Mouse (Mus musculus): ENCODE data around the gene Phf21a. TPM values are rescaled to one million over a fixed set of nuclear protein-coding genes. Genes with fewer than 3 reads are reported as not detected.

Gene Phf21a
- total RNA-seq, 2 experiments from 2014 or later = 97.9 to 104 TPM

DNA sequence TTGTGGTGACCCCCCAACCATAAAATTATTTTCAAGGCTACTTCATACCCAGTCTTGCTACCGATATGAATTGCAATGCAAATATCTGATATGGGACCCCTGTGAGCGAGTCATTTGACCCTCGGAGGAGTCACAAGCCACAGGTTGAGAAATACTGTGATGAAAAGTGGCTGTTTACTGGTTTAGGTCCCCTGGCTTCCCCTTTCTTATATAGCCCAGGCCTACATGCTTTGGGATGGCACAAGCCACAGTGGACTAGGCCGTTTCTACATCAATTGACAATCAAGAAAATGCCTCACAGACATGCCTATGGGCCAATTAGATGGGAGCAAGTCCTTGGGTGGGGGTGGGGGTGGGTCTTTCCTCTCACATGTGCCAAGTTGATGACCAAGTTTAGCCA lies 80.3 kb downstream of the Phf21a start:
- DNase-seq (ENCODE audit: extremely low spot score in 1 of 2, low spot score in 1 of 2) = no peak

DNA sequence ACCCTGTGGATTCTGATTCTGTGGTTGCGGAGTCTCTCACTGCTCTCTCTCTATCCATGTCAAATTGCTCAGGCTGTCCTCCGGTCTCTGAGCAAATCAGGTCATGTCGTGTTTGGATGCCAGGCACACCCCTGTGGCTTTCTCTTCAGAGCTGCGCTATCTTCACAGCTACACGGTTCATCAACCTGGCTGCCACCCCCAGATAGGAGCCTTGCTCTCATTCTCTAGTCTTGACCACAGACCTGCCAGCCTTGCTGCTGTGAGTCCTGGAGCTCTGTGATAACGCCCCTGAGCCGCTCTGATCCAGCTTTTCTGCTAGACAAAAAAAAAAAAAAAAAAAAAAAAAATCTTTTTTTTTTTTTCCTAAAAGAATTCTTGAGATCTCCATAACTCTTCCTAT lies 81.3 kb downstream of the Phf21a start:
- DNase-seq (ENCODE audit: extremely low spot score in 1 of 2, low spot score in 1 of 2) = no peak

DNA sequence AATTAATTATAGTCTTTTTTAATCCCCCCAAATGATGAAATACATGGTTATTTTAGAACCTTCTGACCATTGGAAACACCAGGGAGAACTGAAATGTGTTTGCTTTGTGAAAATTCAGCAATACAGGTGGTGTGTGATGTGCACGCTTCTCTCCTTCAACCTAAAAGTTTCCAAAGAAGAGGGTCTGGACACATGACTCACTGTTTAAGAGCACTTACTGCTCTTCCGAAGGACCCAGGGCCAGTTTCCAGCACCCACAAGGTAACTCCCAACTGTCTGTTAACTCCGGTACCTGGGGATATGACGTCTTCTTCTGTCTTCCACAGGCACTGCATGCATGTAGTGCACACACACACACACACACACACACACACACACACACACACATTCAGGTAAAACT lies 82.1 kb downstream of the Phf21a start:
- no peak for DNase-seq (ENCODE audit: extremely low spot score in 1 of 2, low spot score in 1 of 2)

DNA sequence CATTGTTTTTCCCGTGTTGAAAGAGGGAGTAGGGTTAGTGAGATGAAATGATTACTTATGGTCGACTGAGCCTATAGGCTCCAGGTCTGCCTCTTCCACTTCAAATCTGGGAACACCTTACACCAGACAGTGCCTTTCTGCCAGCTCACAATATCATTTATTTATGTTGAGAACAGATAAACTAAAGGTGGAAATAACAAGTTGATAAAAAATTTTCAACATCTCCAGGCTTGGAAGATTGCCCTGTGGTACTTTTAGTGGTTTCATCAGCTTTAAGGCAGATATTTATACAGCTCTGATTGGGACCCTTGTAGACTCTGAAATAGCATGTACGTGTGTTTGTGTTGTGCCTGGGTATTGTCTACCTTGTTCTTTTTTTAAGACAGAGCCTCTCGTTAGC lies 83.4 kb downstream of the Phf21a start:
- DNase-seq (ENCODE audit: extremely low spot score in 1 of 2, low spot score in 1 of 2) = no peak

- DNase-seq (ENCODE audit: extremely low spot score in 1 of 2, low spot score in 1 of 2) = no peak
Observed at GRCm38 (mm10) chr2:92182146-92182756, 89.3 kb downstream of the Phf21a start.

DNA sequence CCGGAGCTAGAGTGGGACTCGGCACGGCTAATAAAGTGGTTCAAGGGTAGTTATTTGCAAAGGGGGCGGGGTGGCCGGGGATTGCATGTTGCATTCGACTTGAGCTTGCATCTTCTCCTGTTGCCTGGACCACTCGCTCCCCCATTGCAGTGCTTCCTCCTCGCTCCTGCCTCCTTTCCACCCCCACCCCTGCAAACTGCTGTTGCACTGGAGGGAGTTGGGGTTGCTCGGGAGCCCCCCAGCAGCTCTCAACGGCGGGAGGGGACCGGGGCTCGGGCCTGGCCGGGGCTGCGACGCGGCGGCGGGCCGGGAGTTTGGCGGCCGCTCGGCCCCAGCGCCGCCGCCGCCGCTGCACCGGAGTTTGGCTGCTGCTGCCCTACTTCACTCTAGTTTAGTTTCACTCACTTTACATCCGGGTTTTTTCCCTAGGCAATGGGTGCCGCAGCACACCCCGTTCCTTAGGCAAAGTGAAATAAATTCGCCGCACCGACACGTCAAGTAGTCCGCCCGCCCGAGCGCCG lies 90.1 kb downstream of the Phf21a start:
- DNase-seq (ENCODE audit: extremely low spot score in 1 of 2, low spot score in 1 of 2) = peak; percentile 58 to 74

DNA sequence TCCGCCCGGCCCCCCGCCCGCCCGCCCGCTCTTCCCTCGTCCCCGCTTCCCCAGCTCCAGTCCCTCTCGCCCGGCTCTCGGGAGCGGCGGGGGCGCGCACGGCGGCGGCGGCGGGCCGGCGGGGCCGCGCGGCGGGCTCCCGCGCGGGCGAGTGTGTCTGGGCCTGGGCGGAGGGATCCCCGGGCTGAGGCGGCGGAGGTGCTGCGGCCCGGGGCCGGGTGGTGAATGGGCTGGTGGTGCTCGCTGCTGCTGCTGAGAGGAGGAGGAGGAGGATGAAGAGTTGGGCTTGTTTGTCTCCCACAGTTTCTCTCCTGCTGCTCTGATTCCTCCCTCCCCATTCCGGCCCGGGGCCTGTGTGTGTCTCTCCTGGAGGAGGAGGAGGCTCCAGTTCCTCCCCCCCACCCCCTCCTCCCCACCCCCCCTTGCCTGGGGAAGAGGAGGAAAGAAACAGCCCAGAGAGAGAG lies 90.7 kb downstream of the Phf21a start:
- peak; percentile 85 to 92 for DNase-seq (ENCODE audit: extremely low spot score in 1 of 2, low spot score in 1 of 2)

- peak; percentile 33 to 42 for DNase-seq (ENCODE audit: extremely low spot score in 1 of 2, low spot score in 1 of 2)
Observed at GRCm38 (mm10) chr2:92184077-92184921, 91.4 kb downstream of the Phf21a start.

GRCm38 (mm10) chr2:92185062-92185765 lies 92.3 kb downstream of the Phf21a start:
- peak in 1 of 2 experiments; percentile 29 for DNase-seq (ENCODE audit: extremely low spot score in 1 of 2, low spot score in 1 of 2)

DNA sequence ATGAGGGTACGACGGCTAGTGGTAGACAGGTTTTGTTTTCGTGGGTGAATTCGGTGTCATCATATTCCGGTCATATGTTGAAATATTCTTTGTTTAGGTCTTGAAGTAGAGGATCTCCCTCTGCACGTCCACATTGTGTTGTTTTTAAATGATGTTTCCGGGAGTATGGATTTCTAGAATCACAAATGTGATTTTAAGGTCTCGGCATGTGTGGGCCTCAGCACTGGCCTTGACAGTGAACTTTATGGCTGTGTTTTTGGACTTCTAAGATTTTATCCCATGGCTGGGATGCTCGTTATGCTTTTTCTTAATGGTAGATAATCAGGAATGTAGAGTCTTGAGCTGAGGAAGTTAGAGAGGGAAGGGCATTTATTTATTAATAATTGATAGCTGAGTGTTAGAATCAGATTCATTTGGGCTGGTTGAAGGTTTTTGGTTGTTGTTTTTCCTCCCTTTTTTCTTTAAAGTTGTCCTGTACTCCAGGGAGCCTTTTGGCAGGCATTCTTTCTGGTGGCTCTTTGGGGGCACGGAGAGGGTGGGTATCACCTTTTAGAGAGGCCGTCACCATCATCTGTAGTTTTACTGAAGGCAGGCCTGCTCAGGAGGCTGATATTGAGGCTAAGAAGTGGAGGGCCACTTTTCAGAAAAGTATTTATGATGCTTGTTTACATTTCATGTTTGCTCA lies 93.0 kb downstream of the Phf21a start:
- no peak for DNase-seq (ENCODE audit: extremely low spot score in 1 of 2, low spot score in 1 of 2)

- DNase-seq (ENCODE audit: extremely low spot score in 1 of 2, low spot score in 1 of 2) = no peak
Observed at GRCm38 (mm10) chr2:92187061-92187460, 94.1 kb downstream of the Phf21a start.

- no peak for DNase-seq (ENCODE audit: extremely low spot score in 1 of 2, low spot score in 1 of 2)
Observed at GRCm38 (mm10) chr2:92188744-92189143, 95.8 kb downstream of the Phf21a start.

GRCm38 (mm10) chr2:92190960-92191359 lies 98.0 kb downstream of the Phf21a start:
- no peak for DNase-seq (ENCODE audit: extremely low spot score in 1 of 2, low spot score in 1 of 2)

DNA sequence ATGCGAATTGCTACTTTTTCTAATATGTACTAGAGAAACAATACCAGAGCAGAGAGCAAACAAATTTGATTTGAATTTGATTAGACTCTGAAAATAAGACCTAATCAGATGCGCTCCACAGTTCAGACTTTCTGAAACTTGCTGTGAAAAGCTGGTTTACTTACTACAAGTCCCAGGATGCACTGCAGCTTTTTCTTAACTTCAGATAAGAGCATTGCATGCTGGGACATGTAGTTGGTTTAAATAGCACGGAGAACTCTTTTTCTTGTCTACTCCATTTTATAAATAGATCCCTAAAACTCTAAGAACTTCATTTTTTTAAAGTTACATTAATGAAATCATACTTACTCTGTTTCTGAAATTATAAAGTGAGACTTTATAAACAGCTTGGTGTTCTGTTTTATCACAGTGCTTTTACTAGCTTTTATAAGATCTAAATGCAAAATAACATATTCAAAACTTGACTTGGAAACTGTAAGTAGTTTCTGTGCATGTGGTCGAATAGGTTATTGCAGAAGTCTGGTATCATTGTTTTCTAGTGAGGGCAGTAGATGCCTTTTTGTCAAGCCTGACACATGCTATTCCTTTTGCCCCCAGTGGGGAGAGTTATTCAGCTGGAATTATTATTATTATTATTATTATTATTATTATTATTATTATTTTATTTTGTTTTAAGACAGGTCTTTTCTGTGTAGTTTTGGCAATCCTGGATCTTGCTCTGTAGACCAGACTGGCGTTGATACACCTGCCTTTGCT lies 99.1 kb downstream of the Phf21a start:
- DNase-seq (ENCODE audit: extremely low spot score in 1 of 2, low spot score in 1 of 2) = no peak

- peak in 1 of 2 experiments; percentile 7 for DNase-seq (ENCODE audit: extremely low spot score in 1 of 2, low spot score in 1 of 2)
Observed at GRCm38 (mm10) chr2:92198126-92198525, 105.2 kb downstream of the Phf21a start.

DNA sequence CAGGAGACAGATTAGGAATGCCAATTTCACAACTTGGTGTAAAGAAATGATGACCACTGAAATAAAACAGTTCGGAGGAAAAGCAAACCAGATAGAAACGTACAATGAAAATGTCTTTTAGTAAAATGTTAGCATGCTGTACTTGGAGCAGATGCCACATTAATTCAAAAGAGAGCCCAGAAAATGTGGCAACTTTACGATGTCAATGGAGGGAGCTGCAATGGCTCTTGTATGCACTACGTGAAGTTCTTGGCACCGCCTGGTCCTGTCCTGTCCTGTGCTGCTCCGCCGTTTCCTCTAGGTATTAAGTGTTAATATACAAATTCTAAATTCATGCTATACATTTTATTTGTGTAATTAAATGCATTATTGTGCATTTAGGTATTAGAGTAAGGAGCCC lies 105.8 kb downstream of the Phf21a start:
- DNase-seq (ENCODE audit: extremely low spot score in 1 of 2, low spot score in 1 of 2) = no peak

GRCm38 (mm10) chr2:92199562-92200286 lies 106.8 kb downstream of the Phf21a start:
- no peak for DNase-seq (ENCODE audit: extremely low spot score in 1 of 2, low spot score in 1 of 2)

DNA sequence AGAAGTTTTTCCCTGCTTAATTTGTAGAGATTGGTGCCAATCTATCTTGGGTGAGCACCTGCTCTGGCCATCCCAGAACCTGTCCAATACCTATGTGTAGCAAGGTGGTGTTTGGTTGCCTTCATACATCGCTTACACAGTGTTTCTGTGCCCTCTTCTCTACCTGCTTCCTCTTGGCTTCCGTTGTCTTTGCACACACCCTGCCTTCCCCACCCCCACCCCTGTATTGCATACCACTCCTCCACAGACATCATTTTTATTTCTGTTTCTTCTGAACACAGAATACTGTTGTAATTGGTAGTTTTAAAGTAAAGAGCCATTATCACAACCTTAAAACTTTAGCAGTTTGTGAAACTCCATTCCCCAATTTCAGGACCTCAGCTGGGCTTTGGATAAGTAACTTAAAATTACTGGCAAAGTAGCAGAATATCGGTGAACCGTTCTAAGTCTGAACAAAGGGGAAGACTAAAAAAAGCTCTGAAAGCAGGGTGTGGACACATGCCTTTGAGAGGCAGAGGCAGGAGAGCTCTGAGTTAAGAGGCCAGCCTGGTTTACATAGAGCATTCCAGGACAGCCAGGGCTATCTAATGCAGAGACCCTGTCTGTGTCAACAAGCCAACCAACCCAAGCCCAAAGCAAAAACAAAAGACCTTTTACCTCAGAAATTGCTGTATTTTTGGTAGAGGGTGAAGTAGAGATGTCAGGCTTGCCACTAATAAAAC lies 109.6 kb downstream of the Phf21a start:
- no peak for DNase-seq (ENCODE audit: extremely low spot score in 1 of 2, low spot score in 1 of 2)
